Mouse (Mus musculus) bone marrow macrophage, adult 2 months (primary cell): ENCODE measurements around the gene Gcgr. TPM values are rescaled to one million over a fixed set of nuclear protein-coding genes. Genes with fewer than 3 reads are reported as not detected.
"Not testable (repeated sequence)": the region's sequence is repeated elsewhere in the genome, so short reads cannot be mapped to it uniquely, and the experiment has no call there.

Experiments
- H3K27ac ChIP-seq: 2 replicates; pipeline ENCODE4 v1.5.1; 2012; ENCODE audit warnings: low read depth, low read length; ENCODE audit not compliant: insufficient read depth
- H3K4me1 ChIP-seq: 2 replicates; pipeline ENCODE4 v1.6.1; 2012; ENCODE audit warnings: low read length; ENCODE audit not compliant: control insufficient read depth, insufficient read depth
- H3K4me3 ChIP-seq: 2 replicates; pipeline ENCODE4 v1.5.1; 2012; ENCODE audit warnings: mild to moderate bottlenecking, low read length, moderate library complexity; ENCODE audit not compliant: insufficient read depth
- CTCF ChIP-seq: IDR thresholded peaks from 2 replicates; pipeline ENCODE4 v1.5.1; 2012; ENCODE audit warnings: low read depth, mild to moderate bottlenecking, low read length, moderate library complexity
- POLR2A ChIP-seq: IDR thresholded peaks from 2 replicates; pipeline ENCODE4 v1.6.1; 2012; ENCODE audit warnings: mild to moderate bottlenecking, low read depth, low read length, borderline replicate concordance
- polyA plus RNA-seq: library from polyadenylated mRNA; stranded (reverse); fragments of >200 nt; gene quantifications from 2 replicates; pipeline ENCODE4 v1.2.4, GENCODE M21; 2012; ENCODE audit not compliant: missing spikeins, insufficient read depth, insufficient read length

The Gcgr gene
- polyA plus RNA-seq, 1 experiment = not detected

DNA sequence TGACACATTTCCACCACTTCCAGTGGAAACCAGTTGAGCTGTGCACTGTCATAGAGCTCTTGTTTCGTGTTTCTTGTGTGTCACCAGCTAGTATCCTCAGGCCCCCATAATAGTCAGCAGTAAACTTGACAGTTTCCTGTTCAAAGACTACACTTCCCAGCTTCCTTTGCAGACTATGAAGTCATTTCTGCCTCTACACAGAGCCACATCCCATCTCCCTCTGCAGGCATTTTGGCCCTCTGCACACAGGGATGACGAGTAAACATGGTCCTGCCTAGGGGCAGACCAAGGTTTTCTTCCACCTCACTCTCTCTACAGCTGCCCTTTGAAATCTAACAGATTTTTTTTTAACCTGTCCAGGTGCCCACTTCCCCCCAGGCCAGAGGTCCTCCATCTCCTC is 17.0 kb downstream of the Gcgr start:
- Histone ChIP-seq H3K27ac (no peak overlapping the region), H3K4me1 (peaks cover 20% of the 10 kb centered on the region), H3K4me3 (no peak overlapping the region)
- TF ChIP-seq POLR2A (no peak), CTCF (no peak)

DNA sequence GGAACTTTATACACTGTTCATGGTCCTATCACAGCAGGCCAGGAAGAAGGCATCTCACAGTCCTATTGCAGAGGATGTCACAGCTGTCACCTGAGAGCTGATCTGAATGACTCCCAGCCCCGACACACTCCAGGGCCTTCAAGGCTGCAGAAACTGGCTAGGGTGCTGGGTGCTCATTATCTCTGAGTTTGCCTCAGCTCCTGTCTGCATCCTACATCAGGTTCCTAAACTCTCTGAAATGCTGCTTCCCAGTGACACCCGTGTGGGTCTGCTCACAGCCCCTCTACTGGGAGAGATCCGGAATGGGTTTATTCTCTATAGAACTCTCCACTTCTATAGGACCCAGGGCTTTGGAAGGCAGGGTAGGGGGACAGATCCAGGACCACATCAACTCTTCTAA is 17.7 kb downstream of the Gcgr start:
- H3K4me3 ChIP-seq = peak overlapping the region; percentile 75
- TF ChIP-seq CTCF (no peak), POLR2A (no peak)
- H3K27ac ChIP-seq = peak overlapping the region; percentile 80
- H3K4me1 ChIP-seq = peaks cover 20% of the 10 kb centered on the region

DNA sequence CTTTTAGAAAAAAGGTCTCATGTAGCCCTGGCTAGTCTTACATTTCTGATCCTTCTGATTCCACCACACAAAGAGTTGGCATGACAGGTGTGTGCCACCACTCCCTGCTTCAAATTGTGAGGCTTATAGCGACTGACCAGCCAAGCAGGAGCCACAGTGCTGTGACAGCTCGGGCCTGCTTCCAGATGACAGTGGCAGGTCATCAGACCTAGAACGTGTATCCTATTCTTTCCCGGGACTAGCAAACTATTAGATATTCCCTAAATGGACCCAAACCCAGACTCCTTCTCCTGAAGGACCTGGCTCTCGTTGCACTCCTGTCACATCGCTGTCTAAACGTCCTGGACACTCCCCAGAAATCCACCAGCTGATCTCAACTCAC is 18.3 kb downstream of the Gcgr start:
- Histone ChIP-seq H3K4me1 (peaks cover 20% of the 10 kb centered on the region), H3K4me3 (peak overlapping the region; percentile 75), H3K27ac (peak overlapping the region; percentile 80)
- TF ChIP-seq POLR2A (no peak), CTCF (no peak)

DNA sequence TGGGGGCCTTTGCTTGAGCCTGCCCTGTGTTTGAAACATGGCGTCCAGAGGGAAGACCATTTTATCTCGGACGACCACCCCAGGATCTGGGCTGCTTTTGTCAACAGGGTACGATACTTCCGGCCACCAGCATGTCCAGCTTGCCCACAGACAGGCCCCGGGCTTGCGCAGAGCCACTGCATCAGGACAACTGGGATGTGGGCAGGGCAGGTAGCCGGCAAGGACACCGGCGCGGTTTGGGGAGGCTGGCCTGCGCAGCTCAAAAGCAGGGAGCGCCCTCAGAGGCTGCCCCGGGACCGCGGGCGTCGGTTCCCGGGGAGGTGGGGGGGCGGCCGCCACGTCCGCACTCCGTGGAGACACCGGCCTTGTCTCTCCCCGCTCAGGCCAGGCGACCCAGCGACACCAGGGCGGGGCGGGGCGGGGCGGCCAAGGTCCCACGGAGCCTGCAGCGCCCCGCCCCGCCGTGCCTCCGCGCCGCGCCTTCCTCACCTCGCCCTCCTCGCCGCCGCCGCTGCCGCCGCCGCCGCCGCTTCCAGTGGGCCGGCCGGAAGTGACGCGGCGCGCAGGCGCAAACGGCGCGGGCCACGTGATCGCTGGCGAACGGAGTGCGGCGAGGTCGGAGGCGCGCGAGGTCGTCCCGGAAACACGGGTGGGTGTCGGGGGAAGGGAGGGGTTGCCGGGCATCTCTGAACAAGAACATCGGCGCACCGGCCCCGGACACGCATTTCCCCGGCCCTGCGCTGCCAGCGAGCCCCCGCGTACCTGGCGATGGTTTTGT is 18.9 kb downstream of the Gcgr start, which contains the start of gene Mcrip1:
Gene Mcrip1, minus strand, starts transcription at position 560 of the 778 bp plus-strand sequence.
- Histone ChIP-seq H3K4me1 (peaks cover 25% of the 10 kb centered on the region), H3K4me3 (peak within 1 kb of the TSS; percentile 76), H3K27ac (peak within 1 kb of the TSS; percentile 80)
- no peak for TF ChIP-seq CTCF
- no peak for TF ChIP-seq POLR2A

DNA sequence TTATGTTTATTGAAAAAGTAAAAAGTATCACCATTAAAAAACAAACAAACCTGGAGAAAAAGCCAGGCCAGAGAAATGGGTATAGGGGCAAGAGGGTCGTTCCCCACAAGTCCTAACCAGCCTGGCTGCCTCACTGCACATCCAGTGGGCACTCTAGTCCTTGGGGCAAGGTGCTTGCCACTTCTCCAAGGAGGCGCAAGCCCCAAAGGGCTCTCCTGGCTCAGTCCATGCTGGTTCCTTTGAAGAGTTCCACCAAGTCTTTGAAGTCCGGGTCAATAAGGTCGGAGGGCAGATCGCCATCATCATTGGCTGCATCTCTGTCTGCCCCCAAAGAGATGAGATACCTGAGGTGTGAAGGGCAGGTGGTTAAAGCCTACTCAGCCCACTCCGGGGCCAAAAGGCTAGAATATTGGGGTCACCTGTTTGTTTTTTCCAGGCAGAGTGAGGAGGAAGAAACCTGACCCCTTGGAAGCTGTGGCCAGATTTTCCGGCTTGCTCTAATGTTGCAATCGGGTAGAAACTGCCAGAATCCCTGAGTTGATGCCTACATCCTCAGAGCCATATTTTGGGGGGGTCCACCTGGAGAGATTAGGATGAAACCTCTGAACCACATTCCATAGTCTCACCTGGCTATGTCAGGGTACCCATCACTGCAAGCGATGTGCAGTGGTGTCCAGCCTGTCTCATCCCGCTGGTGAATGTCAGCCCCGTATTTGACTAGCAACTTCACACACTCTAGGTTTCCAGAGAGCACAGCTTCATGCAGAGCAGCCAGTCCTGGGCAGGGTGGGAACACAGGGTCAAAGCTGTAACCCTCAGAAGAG is 19.7 kb downstream of the Gcgr start:
- Histone ChIP-seq H3K4me1 (peaks cover 31% of the 10 kb centered on the region), H3K4me3 (peak overlapping the region; percentile 76), H3K27ac (peak overlapping the region; percentile 61)
- TF ChIP-seq POLR2A (no peak), CTCF (no peak)

DNA sequence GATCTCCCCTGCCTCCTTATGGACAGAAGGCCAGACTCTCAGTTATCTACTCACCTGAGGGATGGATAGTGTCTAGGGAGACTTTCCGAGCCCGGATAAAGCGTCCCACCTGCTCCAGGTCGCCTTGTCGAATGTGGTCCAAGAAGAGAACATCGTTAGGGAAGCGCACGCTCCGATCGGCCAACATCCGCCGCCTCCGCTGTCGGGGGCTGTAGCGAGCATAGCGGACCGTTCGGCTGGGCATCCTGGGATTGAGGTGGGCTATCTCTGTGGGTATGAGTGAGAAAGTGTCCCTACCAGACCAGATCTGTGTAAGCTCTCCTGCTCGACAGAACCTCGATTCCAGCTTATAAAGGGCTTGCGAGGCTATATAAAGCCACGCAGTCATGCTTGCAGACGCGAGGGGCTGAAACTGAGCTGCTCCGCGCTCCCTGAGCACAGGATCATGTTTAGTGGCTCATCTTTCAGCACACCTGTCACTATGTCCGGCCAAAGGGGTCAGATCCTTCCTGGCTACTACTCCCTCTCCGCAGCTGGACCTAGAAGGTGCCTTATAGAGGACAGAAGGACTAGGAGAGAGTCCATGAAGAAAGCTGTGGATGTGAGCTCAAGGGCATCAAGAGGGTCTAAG is 20.4 kb downstream of the Gcgr start, which contains the start of gene Ppp1r27:
Gene Ppp1r27, minus strand, starts transcription at position 323 of the 631 bp plus-strand sequence.
- Histone ChIP-seq H3K4me3 (peak within 1 kb of the TSS; percentile 76), H3K4me1 (peaks cover 38% of the 10 kb centered on the region), H3K27ac (peak within 1 kb of the TSS; percentile 61)
- TF ChIP-seq POLR2A (no peak), CTCF (no peak)

DNA sequence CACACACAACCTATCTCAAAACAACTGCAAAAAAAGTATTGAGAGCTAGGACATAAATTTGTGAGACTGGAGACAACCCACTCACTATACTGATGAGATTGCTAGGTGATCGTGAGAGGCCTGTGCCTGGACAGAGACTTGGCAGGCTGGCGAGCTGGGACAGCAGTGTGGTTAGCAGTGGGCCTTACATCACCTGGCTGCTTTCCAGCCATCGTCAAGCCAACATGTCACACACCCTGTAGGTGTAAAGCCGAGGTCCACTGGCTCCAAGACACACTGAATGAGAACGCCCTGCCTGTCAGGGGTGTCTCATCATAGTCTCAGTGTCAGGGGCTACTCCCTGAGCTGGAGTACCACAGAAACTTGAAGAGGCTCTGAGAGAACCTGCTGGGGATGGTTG is 22.2 kb downstream of the Gcgr start:
- Histone ChIP-seq H3K4me3 (no peak overlapping the region), H3K27ac (no peak overlapping the region), H3K4me1 (peaks cover 32% of the 10 kb centered on the region)
- TF ChIP-seq POLR2A (no peak), CTCF (no peak)

DNA sequence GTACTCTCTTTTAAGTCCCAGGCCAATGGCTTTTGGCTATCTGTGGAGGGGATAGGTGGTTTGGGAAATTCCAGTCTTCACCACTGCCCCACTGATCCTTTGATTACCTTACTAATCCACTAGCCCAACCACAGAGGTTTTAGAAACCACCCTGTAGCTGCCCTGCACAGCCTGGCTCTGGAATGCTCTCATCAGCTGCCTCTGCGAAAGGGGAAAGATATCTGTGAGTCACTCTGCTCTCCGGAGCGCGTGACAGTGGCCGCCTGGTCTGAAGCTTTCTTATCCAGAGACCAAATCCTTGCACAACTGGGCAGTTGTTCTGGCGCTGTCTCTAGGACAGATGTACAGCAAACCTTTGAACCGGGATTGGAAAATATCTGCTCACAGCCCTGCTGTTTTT is 24.3 kb downstream of the Gcgr start:
- no peak for TF ChIP-seq POLR2A
- no peak for TF ChIP-seq CTCF
- H3K27ac ChIP-seq = peak overlapping the region; percentile 90

DNA sequence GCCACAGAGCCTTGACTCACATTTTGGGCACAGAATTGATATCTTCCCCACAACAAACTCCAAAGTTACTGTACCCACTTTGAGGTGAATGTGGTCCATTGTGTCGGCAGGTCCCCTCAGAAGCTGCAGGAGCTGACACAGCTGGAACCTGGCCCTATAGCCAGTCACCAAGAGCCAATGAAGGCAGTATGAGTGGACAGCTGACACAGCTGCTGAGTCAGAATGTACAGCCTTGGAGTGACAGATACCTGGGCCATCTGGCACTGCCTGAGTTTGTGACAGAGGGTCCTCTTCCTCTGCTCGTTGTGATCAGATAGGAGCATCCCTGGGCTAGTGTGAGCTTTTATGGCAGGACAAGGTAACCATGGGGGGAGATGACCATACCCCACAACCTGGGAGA is 24.8 kb downstream of the Gcgr start:
- TF ChIP-seq POLR2A = no peak
- no peak for TF ChIP-seq CTCF
- peaks cover 22% of the 10 kb centered on the region for H3K4me1 ChIP-seq
- peak overlapping the region; percentile 90 for H3K27ac ChIP-seq
- H3K4me3 ChIP-seq = peak overlapping the region; percentile 4; the same call in 1 of the 2 replicates

More for the DNA sequence above, 24.3 kb downstream of the Gcgr start:
- H3K4me1 ChIP-seq = peaks cover 25% of the 10 kb centered on the region
- no peak overlapping the region for H3K4me3 ChIP-seq

DNA sequence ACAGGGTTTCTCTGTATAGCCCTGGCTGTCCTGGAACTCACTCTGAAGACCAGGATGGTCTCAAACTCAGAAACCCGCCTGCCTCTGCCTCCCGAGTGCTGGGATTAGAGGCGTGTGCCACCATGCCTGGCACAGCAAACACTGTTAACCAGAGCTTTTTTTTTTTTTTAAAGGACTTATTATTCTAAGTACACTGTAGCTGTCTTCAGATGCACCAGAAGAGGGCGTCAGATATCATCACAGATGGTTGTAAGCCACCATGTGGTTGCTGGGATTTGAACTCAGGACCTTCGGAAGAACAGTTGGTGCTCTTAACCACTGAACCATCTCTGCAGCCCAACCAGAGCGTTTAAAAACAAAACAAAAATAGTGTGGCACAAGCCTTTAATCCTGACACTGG is 28.3 kb downstream of the Gcgr start:
- H3K27ac ChIP-seq, H3K4me3 ChIP-seq: not testable (repeated sequence)
- peaks cover 18% of the 10 kb centered on the region for H3K4me1 ChIP-seq
